Mouse (Mus musculus): ENCODE data around the gene Plb1.

Gene Plb1

DNA sequence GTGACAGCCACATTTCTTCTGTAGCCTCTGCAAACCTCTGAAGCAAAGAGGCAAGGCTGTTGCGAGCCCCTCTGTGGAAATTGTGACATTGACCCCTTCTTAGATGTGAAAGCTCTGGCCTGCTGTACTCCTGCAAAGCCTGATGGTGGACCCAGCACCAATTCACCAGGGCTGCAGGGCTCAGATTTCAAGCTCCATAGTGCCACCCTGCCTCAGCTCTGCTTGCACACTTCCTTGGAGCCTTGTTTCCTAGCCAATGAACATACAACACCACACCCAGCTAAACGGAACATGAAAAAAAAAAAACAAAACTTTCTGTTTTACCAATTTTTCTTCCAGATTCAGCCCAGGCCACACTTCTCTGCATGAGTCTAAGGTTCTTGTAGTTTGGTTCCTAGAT is 74.6 kb downstream of the Plb1 start:
- CTCF ChIA-PET = no interaction called here
- POLR2A ChIA-PET = interaction anchor here in 2 of 4 experiments (0.6 to 1.0 kb wide), 3 partner anchors 38 to 209 kb away, joined by 3 read pairs; no protein-coding TSS in a partner anchor

DNA sequence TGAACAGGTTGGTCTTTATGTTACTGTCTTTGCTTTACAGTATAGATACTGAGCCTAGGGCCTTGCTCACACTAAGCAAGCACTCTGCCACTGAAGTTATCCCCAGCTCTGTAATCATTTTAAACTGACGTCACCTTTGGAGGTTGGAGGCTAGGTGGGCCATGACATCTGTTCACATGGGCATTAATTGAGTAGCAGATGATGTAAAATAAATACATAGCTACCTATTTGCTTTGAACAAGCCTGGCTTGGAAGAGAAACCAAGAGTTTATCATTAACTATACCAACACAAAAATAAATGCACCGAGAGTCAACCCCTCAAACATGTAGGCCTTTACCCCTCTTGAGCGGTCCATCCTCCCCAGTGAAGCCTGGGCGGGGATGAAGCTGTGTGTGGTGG is 76.1 kb downstream of the Plb1 start:
- POLR2A ChIA-PET = no interaction called here
- CTCF ChIA-PET = no interaction called here

DNA sequence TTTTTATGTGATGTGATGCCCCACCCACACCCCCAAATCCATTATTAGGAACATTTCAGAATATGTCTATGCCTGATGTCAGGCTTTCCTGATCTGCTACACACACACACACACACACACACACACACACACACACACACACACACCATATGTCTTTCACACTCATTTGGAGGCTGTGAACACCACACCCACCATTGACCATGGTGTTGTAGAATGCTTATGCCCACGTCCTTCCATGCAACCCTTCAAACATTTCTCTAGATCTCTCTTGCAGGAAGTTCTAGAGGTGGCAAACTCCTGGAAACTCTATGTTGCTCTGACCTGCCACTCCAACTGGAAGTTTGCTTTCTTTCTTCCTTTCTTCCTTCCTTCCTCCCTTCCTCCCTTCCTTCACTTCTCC is 77.2 kb downstream of the Plb1 start:
- ChIA-PET CTCF (no interaction called here), POLR2A (interaction anchor here in 1 of 4 experiments (0.7 kb wide), 1 partner anchor 843 kb away, joined by 3 read pairs; no protein-coding TSS in a partner anchor)

- ChIA-PET POLR2A (no interaction called here), CTCF (no interaction called here)
Measured at GRCm38 (mm10) chr5:32310802-32311201, 78.3 kb downstream of the Plb1 start.

GRCm38 (mm10) chr5:32311589-32312166 is 79.2 kb downstream of the Plb1 start:
- CTCF ChIA-PET = interaction anchor here in 2 of 4 experiments (1.2 to 1.9 kb wide), 2 partner anchors 9 to 10 kb away, joined by 4 to 9 read pairs; no protein-coding TSS in a partner anchor
- POLR2A ChIA-PET = no interaction called here

DNA sequence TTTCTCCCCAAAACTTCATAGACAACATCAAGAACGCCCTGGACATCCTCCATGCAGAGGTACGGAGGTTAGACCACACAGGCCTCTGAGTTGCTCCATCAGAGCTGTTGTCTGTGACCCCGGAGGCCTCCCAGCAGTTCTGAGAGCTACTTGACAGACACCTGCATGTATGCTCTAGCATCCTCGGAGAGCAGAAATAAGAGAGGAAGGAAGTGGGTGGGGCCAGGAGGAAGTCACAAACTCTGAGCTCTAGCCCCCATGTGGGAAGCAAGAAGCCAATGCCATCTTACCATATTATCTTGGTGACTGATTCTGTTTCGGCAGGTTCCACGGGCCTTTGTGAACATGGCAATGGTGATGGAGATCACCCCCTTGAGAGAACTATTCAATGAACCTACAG is 81.2 kb downstream of the Plb1 start:
- POLR2A ChIA-PET = no interaction called here
- CTCF ChIA-PET = no interaction called here

- POLR2A ChIA-PET = no interaction called here
- CTCF ChIA-PET = interaction anchor here in 1 of 4 experiments (0.7 kb wide), 1 partner anchor 206 kb away, joined by 3 read pairs; no protein-coding TSS in a partner anchor
Measured at GRCm38 (mm10) chr5:32314731-32315130, 82.2 kb downstream of the Plb1 start.

DNA sequence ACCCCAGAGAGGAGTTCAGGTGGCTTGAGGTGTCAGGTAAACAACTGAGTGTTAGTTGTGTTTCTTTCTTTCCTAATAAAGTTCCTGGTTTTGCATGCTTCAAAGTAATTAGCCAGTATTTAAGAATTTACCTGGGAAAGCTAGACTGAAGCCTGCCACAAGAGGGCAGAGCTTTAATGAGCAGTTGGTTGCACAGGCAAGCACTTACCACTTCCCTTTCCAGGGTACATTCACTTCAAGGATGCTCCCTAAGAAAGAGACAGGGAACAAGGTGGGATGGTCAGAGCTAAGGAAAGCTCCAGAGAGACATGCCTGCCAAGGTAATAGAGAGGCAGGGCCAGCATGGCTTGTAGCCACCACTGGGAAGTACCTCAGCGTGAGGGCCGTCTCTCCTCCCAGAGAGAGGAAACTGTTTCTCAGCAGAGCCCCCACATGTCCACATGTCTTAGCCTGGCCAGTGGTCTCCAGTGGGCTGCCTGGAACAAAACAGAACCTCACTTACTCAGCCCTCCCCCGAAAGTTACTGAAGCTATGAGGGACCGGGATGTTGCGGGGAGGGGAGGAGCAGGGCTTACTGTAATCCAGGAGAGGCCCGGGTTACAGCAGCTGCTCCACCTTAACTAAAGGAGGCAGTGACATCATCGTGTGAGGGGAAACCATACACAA is 89.8 kb downstream of the Plb1 start:
- ChIA-PET POLR2A (interaction anchor here in 2 of 4 experiments (0.6 to 1.1 kb wide), 3 partner anchors 128 to 198 kb away, joined by 3 to 5 read pairs (median 3); no protein-coding TSS in a partner anchor), CTCF (interaction anchor here (0.6 to 1.8 kb wide), 12 partner anchors 10 to 198 kb away, joined by 3 to 6 read pairs (median 3); no protein-coding TSS in a partner anchor)

DNA sequence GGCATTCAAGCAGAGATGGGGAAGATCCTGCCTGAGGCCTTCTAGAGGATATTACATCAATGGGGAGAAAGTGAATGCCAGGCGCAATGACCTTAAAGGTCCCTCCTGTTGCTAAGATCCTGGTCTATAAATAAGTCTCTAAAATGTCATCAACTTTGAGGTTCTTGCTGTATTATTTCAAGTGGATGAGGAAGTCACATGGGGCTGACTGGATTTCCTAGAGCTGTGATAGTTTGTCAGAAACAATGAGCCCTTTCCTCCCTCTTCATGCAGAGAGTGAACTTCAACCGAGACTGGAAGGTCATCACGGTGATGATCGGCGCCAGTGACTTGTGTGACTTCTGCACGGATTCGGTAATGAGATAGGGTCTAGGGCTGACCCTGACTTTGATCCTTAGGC is 95.6 kb downstream of the Plb1 start:
- CTCF ChIA-PET = no interaction called here

DNA sequence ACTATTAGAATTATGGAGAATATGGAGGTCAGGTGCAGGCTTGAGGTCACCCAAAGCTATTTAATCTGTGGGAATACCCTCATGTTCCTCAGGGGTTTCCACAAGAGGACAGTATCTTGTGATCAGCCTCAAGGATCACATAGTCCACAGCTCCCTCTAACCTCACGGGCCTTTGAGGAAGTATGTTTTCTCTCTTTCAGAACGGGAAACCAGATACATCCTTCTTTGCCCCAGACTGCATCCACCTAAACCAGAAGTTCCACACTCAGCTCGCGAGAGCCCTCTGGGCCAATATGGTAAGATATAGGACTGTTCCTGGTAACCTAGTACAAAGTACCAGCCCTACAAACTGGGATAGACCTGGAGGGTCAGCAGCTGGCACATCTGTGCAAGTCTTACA is 100.1 kb downstream of the Plb1 start:
- ChIA-PET CTCF (interaction anchor here in 2 of 4 experiments (0.6 to 1.5 kb wide), 2 partner anchors 10 to 1006 kb away, joined by 3 to 4 read pairs; no protein-coding TSS in a partner anchor), POLR2A (no interaction called here)

More for the DNA sequence above, 95.6 kb downstream of the Plb1 start:
- POLR2A ChIA-PET = interaction anchor here in 1 of 4 experiments (0.6 kb wide), 1 partner anchor 14 kb away, joined by 3 read pairs; no protein-coding TSS in a partner anchor

DNA sequence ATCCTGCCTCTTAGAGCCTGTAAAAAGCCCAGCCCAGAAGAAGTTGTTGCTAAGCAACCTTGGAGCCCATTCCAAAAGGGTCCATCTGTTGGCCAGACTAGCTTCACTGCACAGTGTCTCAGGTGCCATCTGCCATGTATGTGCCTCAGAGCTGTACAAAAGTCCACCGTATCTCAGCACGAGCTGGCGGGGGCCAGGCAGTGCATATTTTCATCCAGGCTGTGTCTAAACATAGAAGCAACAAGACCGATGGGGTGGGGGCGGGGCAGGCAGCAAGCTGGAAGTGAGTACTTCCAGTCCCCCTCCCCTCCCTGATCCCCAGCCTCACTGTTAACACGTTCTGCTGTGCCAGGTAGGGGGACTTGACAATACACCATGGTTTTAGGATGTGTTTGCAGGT is 102.7 kb downstream of the Plb1 start:
- CTCF ChIA-PET = interaction anchor here in 2 of 4 experiments (0.6 to 1.0 kb wide), 2 partner anchors 13 to 772 kb away, joined by 3 read pairs; no protein-coding TSS in a partner anchor
- POLR2A ChIA-PET = interaction anchor here in 1 of 4 experiments (0.8 to 1.2 kb wide), 4 partner anchors 11 to 147 kb away, joined by 3 to 6 read pairs (median 3); no protein-coding TSS in a partner anchor

DNA sequence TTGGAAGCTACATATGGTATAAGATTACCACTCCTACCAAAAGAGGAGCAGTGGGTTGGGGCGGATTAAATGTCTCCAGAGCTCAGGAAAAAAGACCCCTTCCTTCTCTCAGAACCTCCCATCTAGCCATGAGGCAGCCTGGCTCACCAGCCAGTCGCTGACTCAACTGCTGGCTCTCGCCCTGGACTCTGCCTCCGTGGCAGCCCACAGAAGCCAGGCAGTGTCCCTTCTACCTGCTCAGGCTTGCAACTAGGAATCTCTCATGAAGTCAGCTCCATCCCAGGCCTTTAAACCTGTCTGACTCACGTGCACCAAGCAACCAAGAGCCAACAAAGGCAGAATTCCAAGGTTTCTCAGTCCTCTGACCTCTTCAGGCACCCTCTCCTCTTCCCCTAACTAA is 103.6 kb downstream of the Plb1 start:
- POLR2A ChIA-PET = interaction anchor here in 2 of 4 experiments (0.9 to 1.2 kb wide), 4 partner anchors 19 to 147 kb away, joined by 3 to 4 read pairs (median 3); partner anchors contain the start of gene Ppp1cb (in 1 of the 2)
- CTCF ChIA-PET = interaction anchor here in 2 of 4 experiments (0.6 kb wide), 2 partner anchors 9 to 197 kb away, joined by 3 read pairs; no protein-coding TSS in a partner anchor

DNA sequence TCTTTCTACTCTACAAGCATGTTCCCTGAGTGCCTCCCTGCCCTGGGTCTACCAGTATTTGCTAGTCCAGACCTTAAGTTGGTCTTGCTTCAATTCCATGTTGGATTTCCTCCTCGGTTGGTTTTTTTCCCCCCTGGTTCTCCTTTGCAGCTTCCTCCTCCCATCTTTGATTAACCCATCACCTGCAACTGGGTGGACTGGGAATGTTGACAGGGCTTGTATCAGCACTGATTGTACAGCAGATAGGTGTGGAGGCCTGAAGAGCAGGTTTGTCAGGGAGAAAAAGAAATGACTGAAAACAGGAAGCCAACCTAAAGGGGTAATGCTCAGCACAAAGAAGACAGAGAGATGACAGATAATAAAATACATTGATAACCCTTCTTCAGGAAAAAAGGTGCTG is 104.8 kb downstream of the Plb1 start:
- POLR2A ChIA-PET = no interaction called here
- CTCF ChIA-PET = no interaction called here

DNA sequence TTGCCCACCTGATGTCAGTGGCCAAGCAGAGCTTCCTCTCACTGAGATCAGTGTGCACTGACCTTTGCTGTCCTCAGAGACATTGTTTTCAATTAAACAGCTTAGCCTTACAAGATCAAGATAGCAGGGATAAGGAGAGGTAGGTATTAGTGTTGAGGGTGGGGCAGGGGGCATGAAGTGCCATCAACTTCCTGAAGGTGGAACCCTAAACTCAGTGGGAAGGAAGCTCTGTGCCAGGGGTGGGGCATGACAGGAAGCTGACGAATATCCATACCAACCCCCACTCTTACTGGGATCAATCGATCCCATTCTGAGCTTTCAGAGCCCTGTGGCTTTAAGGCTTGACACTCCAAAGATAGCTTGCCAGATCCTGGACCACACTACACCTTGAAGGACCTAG is 105.8 kb downstream of the Plb1 start:
- ChIA-PET POLR2A (interaction anchor here in 2 of 4 experiments (0.9 to 1.6 kb wide), 3 partner anchors 120 to 131 kb away, joined by 3 to 5 read pairs (median 5); partner anchors contain the start of gene Ppp1cb (in 2 of the 2)), CTCF (interaction anchor here in 1 of 4 experiments (0.5 kb wide), 1 partner anchor 122 kb away, joined by 4 read pairs; no protein-coding TSS in a partner anchor)

GRCm38 (mm10) chr5:32338766-32339165 is 106.3 kb downstream of the Plb1 start:
- POLR2A ChIA-PET = interaction anchor here in 2 of 4 experiments (0.9 to 1.6 kb wide), 3 partner anchors 120 to 131 kb away, joined by 3 to 5 read pairs (median 5); partner anchors contain the start of gene Ppp1cb (in 2 of the 2)
- CTCF ChIA-PET = interaction anchor here in 2 of 4 experiments (0.5 to 1.0 kb wide), 2 partner anchors 121 to 695 kb away, joined by 3 to 4 read pairs; no protein-coding TSS in a partner anchor

DNA sequence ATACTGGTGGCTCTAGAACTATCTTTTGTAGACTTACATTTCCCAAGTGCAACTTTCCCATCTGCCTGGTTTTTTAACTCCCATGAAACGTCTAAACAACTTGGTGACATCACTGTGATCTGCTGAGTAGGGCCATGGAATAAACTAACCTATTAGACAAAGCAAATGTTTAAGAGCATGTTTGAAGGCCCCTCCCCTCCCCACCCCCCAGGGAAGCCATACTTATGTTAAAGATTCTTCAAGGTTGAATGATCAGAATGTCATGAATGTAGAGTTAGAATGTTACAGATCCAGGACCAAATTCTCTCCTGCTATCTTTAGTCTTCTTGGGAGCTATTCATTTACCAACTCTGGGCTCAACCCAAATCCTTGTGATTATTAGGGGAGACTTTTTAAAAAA is 107.7 kb downstream of the Plb1 start:
- CTCF ChIA-PET = interaction anchor here in 2 of 4 experiments (0.6 to 0.7 kb wide), 2 partner anchors 586 to 1395 kb away, joined by 3 read pairs; no protein-coding TSS in a partner anchor
- POLR2A ChIA-PET = interaction anchor here in 1 of 4 experiments (0.7 kb wide), 1 partner anchor 236 kb away, joined by 3 read pairs; no protein-coding TSS in a partner anchor

GRCm38 (mm10) chr5:32342711-32343285 is 110.3 kb downstream of the Plb1 start:
- POLR2A ChIA-PET = interaction anchor here in 1 of 4 experiments (0.8 kb wide), 1 partner anchor 15 kb away, joined by 3 read pairs; no protein-coding TSS in a partner anchor
- CTCF ChIA-PET = interaction anchor here in 1 of 4 experiments (0.6 kb wide), 1 partner anchor 1395 kb away, joined by 4 read pairs; no protein-coding TSS in a partner anchor

DNA sequence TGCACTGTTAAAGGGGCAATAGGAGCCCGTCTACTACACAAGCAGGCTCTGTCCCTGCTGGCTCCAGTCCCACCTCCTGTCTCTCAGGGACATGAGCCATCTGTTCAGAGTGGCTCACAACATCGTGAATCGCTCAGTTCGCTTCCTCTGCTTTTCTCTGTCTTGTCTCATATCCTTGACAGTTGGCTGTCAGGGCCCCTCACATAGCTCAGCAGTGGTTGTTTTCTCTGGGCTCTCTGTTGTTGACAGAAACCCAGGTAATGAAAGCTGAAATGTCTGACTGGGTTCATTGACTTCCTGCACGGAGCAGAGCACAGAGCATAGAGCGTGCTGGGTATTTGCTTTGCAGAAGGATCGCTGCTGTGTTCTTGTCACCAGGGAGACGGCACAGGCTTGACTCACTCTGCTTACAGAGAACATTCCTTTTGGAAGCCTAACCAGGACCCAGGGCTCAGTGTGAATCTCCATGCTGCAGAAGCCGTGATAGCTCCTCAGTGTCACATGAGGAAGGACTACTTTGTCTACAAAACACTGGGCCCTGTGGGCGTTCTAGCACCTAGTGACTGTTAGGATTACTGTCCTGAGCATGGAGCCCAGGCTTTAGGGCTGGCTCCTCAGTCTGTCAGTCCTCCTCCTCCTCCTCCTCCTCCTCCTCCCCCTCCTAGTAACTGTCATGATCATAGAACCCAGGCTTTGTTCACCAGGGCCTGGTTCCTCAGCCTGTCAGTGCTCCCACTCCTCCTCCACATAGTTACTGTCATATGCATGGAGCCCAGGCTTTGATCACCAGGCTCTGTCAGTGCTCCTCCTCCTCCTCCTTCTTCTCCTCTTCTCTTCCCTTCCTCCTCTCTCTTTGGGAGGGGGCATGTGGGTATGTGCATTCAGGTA is 113.8 kb downstream of the Plb1 start:
- ChIA-PET POLR2A (interaction anchor here in 2 of 4 experiments (0.6 kb wide), 2 partner anchors 11 to 134 kb away, joined by 3 read pairs; no protein-coding TSS in a partner anchor), CTCF (no interaction called here)
